Mouse (Mus musculus): ENCODE data around the gene Hist1h3c.
"Not testable (repeated sequence)": the region's sequence is repeated elsewhere in the genome, so short reads cannot be mapped to it uniquely, and the experiment has no call there.

Gene Hist1h3c

GRCm38 (mm10) chr13:23739069-23739921 lies 6.1 kb downstream of the Hist1h3c start:
- peak; percentile 79 for DNase-seq (ENCODE audit: low spot score)

GRCm38 (mm10) chr13:23738677-23739068 lies 6.7 kb downstream of the Hist1h3c start, which contains the start of gene Hist1h1c:
Hist1h1c (plus strand) TSS chr13:23738808.
- peak; percentile 80 for DNase-seq (ENCODE audit: low spot score)

DNA sequence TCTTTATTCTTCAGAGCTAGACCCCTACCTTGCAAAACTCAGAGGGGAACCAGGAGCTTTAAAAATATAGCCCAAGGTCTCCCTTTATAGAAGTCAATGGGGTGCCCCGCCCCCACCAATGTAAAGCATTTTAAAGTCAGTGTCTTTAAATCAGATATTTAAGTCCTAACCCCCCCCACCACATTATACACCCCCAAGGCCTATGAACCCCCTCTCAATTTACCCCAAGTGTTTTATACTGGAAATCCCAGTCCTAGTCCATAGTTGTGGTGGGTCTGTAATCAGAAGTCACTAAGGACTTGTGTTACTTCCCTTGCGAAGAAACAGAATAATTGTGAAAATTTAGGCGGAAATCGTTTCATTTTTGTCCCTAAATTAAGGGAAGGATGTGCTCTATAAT lies 7.4 kb downstream of the Hist1h3c start:
- DNase-seq (ENCODE audit: low spot score) = no peak

GRCm38 (mm10) chr13:23737091-23737490 lies 8.3 kb downstream of the Hist1h3c start:
- DNase-seq (ENCODE audit: low spot score) = no peak

GRCm38 (mm10) chr13:23732156-23732804 lies 13.1 kb downstream of the Hist1h3c start:
- DNase-seq (ENCODE audit: low spot score) = no peak

GRCm38 (mm10) chr13:23730479-23730878 lies 14.9 kb downstream of the Hist1h3c start:
- no peak for DNase-seq (ENCODE audit: low spot score)

DNA sequence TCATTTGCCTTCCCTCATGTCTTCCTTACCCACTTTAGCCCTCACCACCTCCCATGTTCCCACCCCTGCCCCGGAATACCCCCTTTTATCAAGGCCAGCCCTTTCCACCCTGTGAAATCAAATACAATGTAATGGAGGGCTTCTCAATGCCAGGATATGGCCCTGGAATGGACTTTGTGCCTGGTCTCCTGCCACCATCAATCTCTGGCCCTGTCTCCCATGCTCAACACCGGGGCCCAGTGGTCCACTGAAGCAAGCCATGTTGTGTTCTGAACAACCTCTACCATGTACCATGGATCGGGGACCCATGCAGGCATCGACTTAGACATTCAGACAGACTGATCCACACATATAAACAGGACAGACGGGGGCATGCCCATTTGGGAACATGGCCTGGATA lies 15.7 kb downstream of the Hist1h3c start:
- no peak for DNase-seq (ENCODE audit: low spot score)

DNA sequence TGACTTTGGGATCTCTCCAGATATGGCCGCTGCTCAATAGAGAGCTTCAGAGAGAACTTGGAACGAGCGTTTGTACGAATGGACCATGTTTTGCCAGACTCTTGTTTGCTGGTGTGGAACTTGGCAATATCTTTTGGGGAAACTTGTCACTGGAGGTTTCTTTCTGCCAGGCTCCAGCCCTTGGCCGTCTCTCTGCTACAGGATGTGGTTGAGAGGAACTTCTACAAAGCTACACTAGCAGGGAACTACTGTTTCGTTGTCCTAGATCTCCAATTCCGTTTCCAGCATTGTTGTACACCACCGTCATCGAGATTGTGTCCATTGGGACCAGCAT lies 16.2 kb downstream of the Hist1h3c start:
- DNase-seq (ENCODE audit: low spot score) = no peak

GRCm38 (mm10) chr13:23728472-23729191 lies 16.8 kb downstream of the Hist1h3c start:
- DNase-seq (ENCODE audit: low spot score) = no peak

DNA sequence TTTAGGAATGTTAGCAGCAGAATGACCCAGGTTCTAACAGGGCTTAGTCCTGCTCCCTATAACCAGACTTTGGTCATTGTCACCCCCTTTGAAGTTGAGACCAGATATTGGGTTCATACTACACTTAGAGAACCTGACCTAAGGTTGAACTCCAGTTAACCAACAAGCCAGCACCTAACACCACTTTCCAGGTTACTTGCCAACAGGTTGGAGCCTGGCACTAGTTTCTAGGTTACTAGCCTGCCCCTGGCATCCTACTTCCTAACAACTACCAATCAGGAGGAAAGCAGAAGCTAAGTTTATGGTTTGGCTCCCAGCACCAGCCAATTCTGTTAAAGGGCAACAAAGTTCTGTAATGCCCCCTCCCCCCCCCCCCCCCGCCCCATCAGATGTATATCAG lies 20.2 kb downstream of the Hist1h3c start:
- no peak for DNase-seq (ENCODE audit: low spot score)

DNA sequence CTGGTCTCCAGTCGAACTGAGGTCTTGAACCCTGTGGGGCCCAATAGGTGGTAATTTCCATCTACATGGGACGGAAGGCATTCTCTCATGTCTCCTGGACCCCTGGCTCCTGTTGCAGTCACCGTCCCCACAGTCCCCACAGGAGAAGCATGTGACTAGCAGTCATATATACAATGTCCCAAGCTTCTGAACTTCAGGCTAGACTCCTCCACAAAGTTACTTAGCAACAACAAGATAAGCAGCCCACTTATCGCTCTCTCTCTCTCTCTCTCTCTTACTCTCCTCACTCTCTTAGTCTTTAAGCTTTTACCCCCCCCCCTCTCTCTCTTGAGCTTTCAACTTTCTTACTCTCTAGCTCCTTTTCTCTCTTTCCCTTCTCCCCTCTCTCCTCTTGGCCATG lies 21.2 kb downstream of the Hist1h3c start:
- no peak for DNase-seq (ENCODE audit: low spot score)

DNA sequence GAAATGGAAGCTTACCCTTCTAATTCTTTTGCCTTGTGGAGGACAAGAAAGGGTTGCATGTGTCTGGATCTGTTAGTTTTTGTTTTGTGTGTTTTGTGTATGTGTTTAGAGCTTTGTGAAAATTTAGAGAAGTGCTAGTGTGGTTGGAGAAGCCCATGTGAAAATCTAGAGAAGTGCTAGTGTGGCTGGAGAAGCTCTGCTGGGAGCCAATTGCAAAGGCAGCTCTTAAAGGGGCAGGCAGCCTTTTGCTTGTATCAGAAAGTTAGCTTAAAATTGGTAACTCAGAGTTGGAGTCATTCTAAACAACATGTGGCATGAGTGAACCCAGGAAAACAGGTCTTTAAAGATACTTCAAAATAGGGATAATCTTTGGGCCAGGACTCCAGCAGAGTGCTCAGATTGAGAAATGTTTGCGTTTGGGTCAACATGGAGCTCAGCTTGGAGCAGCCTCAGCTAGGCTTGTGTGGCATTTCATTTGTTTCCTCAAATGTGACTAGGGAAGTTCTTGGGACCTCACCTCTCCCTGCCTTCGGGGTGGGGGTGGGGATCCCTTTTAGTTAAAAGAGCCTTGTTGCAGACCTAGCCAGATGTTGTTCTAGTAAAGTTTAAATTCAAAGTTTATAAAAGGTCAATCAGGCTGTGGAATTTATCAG lies 27.7 kb downstream of the Hist1h3c start:
- not testable (repeated sequence) for DNase-seq (ENCODE audit: low spot score)

GRCm38 (mm10) chr13:23717176-23717575 lies 28.2 kb downstream of the Hist1h3c start:
- no peak for DNase-seq (ENCODE audit: low spot score)

GRCm38 (mm10) chr13:23716261-23717042 lies 28.9 kb downstream of the Hist1h3c start:
- no peak for DNase-seq (ENCODE audit: low spot score)

GRCm38 (mm10) chr13:23710374-23711089 lies 34.9 kb downstream of the Hist1h3c start, which contains the start of gene Hfe:
Hfe (minus strand) TSS chr13:23710854.
- peak; percentile 21 for DNase-seq (ENCODE audit: low spot score)

- DNase-seq (ENCODE audit: low spot score) = no peak
Observed at GRCm38 (mm10) chr13:23709714-23710373, 35.6 kb downstream of the Hist1h3c start.

DNA sequence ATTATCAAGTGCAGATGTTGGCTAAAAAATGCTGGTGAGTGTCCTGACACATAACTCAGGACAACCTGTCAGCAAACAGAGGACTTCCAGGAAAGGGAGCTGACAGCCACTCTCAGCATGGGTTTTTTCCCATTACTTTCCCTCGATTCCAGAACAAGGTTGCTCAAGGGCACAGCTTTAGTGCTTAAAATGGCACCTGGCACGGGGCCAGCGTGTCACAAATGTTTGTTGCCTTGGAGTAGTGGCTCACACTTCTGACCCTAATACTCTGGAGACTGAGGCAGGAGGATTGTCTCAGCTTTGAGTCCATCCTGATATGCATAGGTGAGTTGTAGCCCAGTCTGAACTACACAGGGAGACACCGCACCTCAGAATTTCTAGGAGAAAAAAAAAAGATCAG lies 36.7 kb downstream of the Hist1h3c start:
- DNase-seq (ENCODE audit: low spot score) = no peak

GRCm38 (mm10) chr13:23708041-23708440 lies 37.4 kb downstream of the Hist1h3c start:
- DNase-seq (ENCODE audit: low spot score) = no peak

- DNase-seq (ENCODE audit: low spot score) = no peak
Observed at GRCm38 (mm10) chr13:23706771-23707170, 38.6 kb downstream of the Hist1h3c start.

GRCm38 (mm10) chr13:23705751-23706356 lies 39.5 kb downstream of the Hist1h3c start:
- DNase-seq (ENCODE audit: low spot score) = no peak

All from urinary bladder, postnatal 25 days (tissue).